Mouse (Mus musculus): ENCODE data around the gene Prrt1. TPM values are rescaled to one million over a fixed set of nuclear protein-coding genes. Genes with fewer than 3 reads are reported as not detected.
A peak's percentile ranks its signal among the peaks of the same experiment; 100 is the strongest.

The Prrt1 gene
- polyA plus RNA-seq, 1 experiment from 2014 or later: 0.44 TPM

- Histone ChIP-seq H3K4me3 (ENCODE audit: low read depth, low read length) (peak overlapping the region; percentile 67), H3K27ac (replicated peaks) (peak overlapping the region; percentile 97), H3K27me3 (ENCODE audit: control insufficient read depth, insufficient read depth, low read length) (0 out of 2 replicates have a peak, but pooled peaks cover 2% of the 10 kb centered on the region), H3K36me3 (ENCODE audit: control insufficient read depth, insufficient read depth, low read length) (no peaks in the 10 kb centered on the region; the same call in 1 of the 2 replicates), H3K4me2 (replicated peaks; ENCODE audit: low read depth) (peak overlapping the region; percentile 93), H3K9ac (ENCODE audit: low read length) (peak overlapping the region; percentile 73), H3K4me1 (replicated peaks; ENCODE audit: control insufficient read depth, insufficient read depth) (peaks cover 21% of the 10 kb centered on the region), H3K9me3 (ENCODE audit: control insufficient read depth, low read length) (no peaks in the 10 kb centered on the region)
- DNase-seq (ENCODE audit: low spot score) (peak; percentile 54), ATAC-seq (ENCODE audit: low FRiP score, low TSS enrichment) (peak; percentile 25)
- TF ChIP-seq EP300 (optimal IDR thresholded peaks at IDR 0.05): no peak
- TF ChIP-seq CTCF (IDR thresholded peaks at IDR 0.05; ENCODE audit: low read depth): peak; percentile 78
- WGBS: 0% methylated on average over 18 of the region's 18 CpGs
These were observed 2.6 kb upstream of the Prrt1 start for GRCm38 (mm10) chr17:34626773-34627092.

- Histone ChIP-seq H3K4me1 (replicated peaks; ENCODE audit: control insufficient read depth, insufficient read depth) (peaks cover 22% of the 10 kb centered on the region), H3K4me3 (ENCODE audit: low read depth, low read length) (peak overlapping the region; percentile 67), H3K4me2 (replicated peaks; ENCODE audit: low read depth) (peak overlapping the region; percentile 93), H3K36me3 (ENCODE audit: control insufficient read depth, insufficient read depth, low read length) (no peaks in the 10 kb centered on the region; the same call in 1 of the 2 replicates), H3K27me3 (ENCODE audit: control insufficient read depth, insufficient read depth, low read length) (0 out of 2 replicates have a peak, but pooled peaks cover 2% of the 10 kb centered on the region), H3K27ac (replicated peaks) (peak overlapping the region; percentile 97), H3K9ac (ENCODE audit: low read length) (peak overlapping the region; percentile 73), H3K9me3 (ENCODE audit: control insufficient read depth, low read length) (no peaks in the 10 kb centered on the region)
- under 1% methylated on average over 44 of the region's 45 CpGs for whole genome bisulfite sequencing
- DNase-seq (ENCODE audit: low spot score): peak; percentile 91
- TF ChIP-seq CTCF (IDR thresholded peaks at IDR 0.05; ENCODE audit: low read depth): 0 out of 2 replicates have a peak, but pooled peaks have one; percentile 1
- no peak for TF ChIP-seq EP300 (optimal IDR thresholded peaks at IDR 0.05)
- peak; percentile 79 for ATAC-seq (ENCODE audit: low FRiP score, low TSS enrichment)
These were observed 2.0 kb upstream of the Prrt1 start for GRCm38 (mm10) chr17:34627093-34627942.

- peak; percentile 3; the same call in 1 of the 2 replicates for ATAC-seq (ENCODE audit: low FRiP score, low TSS enrichment)
These were observed 1.2 kb upstream of the Prrt1 start, which contains the start of gene Ppt2 for GRCm38 (mm10) chr17:34627943-34628643. TSS of gene Ppt2 (minus strand) at chr17:34628510.

GRCm38 (mm10) chr17:34628644-34628967 lies 727 bp upstream of the Prrt1 start:
- DNase-seq (ENCODE audit: low spot score): no peak
- Histone ChIP-seq H3K9me3 (ENCODE audit: control insufficient read depth, low read length) (no peaks in the 10 kb centered on the region), H3K9ac (ENCODE audit: low read length) (peak overlapping the region; percentile 70; the same call in 1 of the 2 replicates), H3K4me3 (ENCODE audit: low read depth, low read length) (peak overlapping the region; percentile 67), H3K27ac (replicated peaks) (peak overlapping the region; percentile 97), H3K27me3 (ENCODE audit: control insufficient read depth, insufficient read depth, low read length) (0 out of 2 replicates have a peak, but pooled peaks cover 2% of the 10 kb centered on the region), H3K4me1 (replicated peaks; ENCODE audit: control insufficient read depth, insufficient read depth) (peaks cover 22% of the 10 kb centered on the region), H3K36me3 (ENCODE audit: control insufficient read depth, insufficient read depth, low read length) (no peaks in the 10 kb centered on the region; the same call in 1 of the 2 replicates), H3K4me2 (replicated peaks; ENCODE audit: low read depth) (peak overlapping the region; percentile 93)
- ATAC-seq (ENCODE audit: low FRiP score, low TSS enrichment): no peak
- WGBS: 25% methylated on average over 5 of the region's 5 CpGs
- no peak for TF ChIP-seq CTCF (IDR thresholded peaks at IDR 0.05; ENCODE audit: low read depth)

More at GRCm38 (mm10) chr17:34627943-34628643, 1.2 kb upstream of the Prrt1 start, which contains the start of gene Ppt2:
- TF ChIP-seq EP300 (optimal IDR thresholded peaks at IDR 0.05): no peak
- 0 out of 2 replicates have a peak, but pooled peaks have one; percentile 12 for TF ChIP-seq CTCF (IDR thresholded peaks at IDR 0.05; ENCODE audit: low read depth)
- Histone ChIP-seq H3K36me3 (ENCODE audit: control insufficient read depth, insufficient read depth, low read length) (no peaks in the 10 kb centered on the region; the same call in 1 of the 2 replicates), H3K9me3 (ENCODE audit: control insufficient read depth, low read length) (no peaks in the 10 kb centered on the region), H3K4me1 (replicated peaks; ENCODE audit: control insufficient read depth, insufficient read depth) (peaks cover 22% of the 10 kb centered on the region), H3K9ac (ENCODE audit: low read length) (peak within 1 kb of the TSS; percentile 70), H3K4me2 (replicated peaks; ENCODE audit: low read depth) (peak within 1 kb of the TSS; percentile 93), H3K4me3 (ENCODE audit: low read depth, low read length) (peak within 1 kb of the TSS; percentile 67), H3K27me3 (ENCODE audit: control insufficient read depth, insufficient read depth, low read length) (0 out of 2 replicates have a peak, but pooled peaks cover 2% of the 10 kb centered on the region), H3K27ac (replicated peaks) (peak within 1 kb of the TSS; percentile 97)
- peak; percentile 64 for DNase-seq (ENCODE audit: low spot score)
- WGBS: 2% methylated on average over 29 of the region's 29 CpGs

GRCm38 (mm10) chr17:34629796-34630603 lies 667 bp downstream of the Prrt1 start:
- Histone ChIP-seq H3K4me3 (ENCODE audit: low read depth, low read length) (peak overlapping the region; percentile 23; the same call in 1 of the 2 replicates), H3K4me1 (replicated peaks; ENCODE audit: control insufficient read depth, insufficient read depth) (peaks cover 22% of the 10 kb centered on the region), H3K27me3 (ENCODE audit: control insufficient read depth, insufficient read depth, low read length) (0 out of 2 replicates have a peak, but pooled peaks cover 2% of the 10 kb centered on the region), H3K4me2 (replicated peaks; ENCODE audit: low read depth) (peak overlapping the region; percentile 93), H3K27ac (replicated peaks) (no peak overlapping the region), H3K36me3 (ENCODE audit: control insufficient read depth, insufficient read depth, low read length) (no peaks in the 10 kb centered on the region; the same call in 1 of the 2 replicates), H3K9ac (ENCODE audit: low read length) (no peak overlapping the region), H3K9me3 (ENCODE audit: control insufficient read depth, low read length) (no peaks in the 10 kb centered on the region)
- ATAC-seq (ENCODE audit: low FRiP score, low TSS enrichment) (no peak), DNase-seq (ENCODE audit: low spot score) (no peak)
- no peak for TF ChIP-seq CTCF (IDR thresholded peaks at IDR 0.05; ENCODE audit: low read depth)
- 45% methylated on average over 12 of the region's 12 CpGs for WGBS

Data from stomach, postnatal 0 days (tissue).